Mouse (Mus musculus): ENCODE measurements around the gene Ttc3. TPM values are rescaled to one million over a fixed set of nuclear protein-coding genes. Genes with fewer than 3 reads are reported as not detected.

Ttc3 gene
- total and polyA plus RNA-seq, 3 experiments, result 32.1 to 98.1 (median 88.2) TPM

DNA sequence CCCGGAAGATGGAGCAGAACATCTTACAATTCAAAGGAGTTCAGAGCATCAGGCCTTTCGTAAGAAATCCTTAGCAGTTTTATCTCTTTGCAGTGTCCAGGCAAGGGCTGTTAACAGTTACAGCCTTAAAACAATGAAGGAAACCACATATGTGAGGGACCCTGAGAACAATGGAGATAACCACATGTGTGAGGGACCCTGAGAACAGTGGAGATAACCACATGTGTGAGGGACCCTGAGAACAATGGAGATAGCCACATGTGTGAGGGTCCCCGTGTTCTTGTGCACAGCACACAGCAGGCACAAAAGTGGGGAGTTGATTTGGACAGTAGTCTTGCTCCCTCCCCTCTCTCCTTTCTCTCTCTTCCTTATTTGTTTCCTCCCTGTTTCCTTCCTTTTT lies 12.3 kb upstream of the Ttc3 start:
- DNase-seq, result no peak

DNA sequence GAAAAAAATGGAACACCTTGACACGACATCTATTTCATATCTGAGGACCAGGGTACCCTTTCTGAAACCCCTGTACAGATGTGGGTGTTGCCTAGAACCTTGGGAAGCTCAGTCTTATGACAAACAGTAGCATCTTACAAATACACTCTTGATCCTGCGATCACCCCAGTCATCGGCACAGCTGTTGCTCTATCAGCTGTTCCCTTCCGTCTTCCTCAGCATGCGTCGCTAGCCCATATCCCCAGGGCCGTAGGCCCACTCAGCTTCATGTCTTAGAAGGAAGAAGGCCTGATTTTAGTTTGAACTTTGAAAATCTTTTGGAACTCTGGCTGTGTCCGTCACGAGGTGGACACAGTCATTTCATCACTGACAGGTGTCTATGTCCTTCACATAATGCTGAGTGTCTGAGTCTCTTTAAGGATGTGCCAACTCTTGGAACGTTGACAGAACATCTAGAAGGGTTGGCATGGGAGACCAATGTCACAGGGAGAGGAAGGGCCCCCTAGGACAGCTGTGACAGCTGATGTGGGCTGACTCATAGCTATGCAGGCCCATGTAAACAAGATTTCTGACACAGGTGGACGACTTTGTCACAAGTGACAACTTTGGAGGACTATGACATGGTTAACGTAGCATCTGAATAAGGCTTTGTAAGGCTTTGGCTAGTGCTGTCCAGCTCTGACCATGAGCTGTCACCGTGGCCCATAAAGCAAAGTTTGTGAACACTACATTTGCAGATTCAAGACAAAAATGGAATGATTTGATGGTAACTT lies 9.7 kb upstream of the Ttc3 start:
- peak; percentile 73 for DNase-seq

DNA sequence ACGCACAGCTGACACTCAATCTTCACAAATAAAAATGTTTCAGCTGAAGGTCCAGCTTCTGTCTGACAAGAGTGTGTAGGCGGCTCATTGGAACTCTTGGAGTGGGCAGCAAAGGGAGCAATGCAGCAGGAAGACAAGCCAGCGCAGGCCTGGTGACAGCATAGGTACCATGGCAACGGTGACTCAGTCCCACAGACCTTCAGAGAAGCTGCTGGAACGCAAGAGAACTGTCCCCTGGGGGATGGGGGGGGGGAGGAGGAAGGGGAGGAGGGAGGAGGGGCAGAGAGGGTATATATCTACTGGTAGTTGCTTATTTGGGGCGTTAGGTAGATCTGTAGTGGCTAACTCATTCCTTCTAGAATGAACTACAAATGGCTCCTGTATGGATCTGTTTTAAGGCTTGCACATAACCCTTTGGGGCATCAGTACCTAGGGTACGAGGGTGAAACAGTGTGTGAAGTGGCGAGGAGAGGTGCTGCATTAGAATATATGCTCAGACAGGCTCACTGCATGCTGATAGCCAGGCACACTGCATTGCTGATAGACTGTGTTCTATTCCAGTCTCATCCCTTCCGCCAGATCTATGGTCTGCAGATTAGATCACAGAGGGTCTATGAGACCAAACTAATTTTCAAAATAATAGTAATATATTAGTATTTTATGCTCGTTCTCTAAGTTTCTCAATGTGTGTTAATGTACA lies 8.1 kb upstream of the Ttc3 start:
- DNase-seq, result peak; percentile 93

DNA sequence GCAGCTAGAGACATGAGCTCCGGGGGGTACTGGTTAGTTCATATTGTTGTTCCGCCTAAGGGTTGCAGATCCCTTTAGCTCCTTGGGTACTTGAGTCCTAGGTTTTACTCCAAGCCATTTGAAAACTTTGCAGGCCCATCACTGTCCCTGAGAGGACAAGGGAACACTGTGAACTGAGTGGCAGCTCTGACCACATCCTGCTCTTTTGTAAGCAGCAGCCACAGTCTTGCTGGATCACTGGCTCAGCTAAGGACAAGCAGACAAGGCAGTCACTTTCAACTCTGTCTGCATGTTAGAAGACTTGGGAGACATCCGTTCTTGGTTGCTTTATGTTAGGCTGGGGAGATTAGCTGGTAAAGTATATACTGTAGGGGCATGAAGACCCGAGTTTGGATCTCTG lies 6.6 kb upstream of the Ttc3 start:
- peak; percentile 17 for DNase-seq

DNA sequence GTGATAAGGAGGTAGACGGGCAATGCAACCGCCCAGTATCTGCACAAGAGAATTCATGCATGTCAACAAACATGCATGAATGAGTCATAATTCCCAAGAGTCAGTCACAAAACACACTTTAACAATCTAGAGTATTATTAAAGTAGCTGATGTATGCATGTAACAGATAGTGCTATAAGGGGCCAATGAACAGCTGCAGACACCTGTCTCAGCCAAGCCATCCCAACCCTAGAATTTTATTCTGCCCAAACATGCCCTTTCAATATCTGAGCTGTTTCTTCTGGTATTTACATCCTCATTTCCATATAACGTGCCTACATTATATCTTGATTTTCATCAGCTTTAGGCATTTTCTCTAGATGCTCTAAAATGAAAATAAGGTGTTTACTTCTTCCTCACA lies 5.0 kb upstream of the Ttc3 start:
- DNase-seq, result no peak

DNA sequence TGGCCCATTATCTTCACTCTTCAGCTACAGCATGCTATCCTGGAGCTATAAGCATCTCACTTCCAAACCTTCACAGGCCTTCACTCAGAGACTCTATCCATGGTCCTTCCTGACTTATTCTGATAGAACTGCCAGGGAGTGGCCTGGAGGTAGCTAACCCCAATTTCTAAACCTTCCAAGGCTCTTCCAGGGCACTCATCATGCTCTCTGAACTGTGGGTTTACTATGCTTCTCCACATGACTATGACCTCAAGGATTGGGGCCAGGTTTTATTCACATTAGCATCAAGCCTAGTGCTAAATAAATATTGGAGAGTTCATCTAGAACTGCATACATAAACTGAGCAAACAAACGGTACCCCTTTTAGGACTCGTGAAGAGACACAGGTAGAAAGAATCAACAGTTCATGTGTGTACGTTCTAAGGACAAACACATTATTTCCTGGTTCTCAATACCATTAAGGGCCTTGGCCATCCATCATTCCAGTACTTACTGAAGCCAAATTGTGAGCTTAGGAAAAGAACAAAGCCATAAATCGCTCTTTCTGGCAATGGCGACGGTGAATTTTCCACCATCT lies 734 bp upstream of the Ttc3 start:
- no peak for DNase-seq

DNA sequence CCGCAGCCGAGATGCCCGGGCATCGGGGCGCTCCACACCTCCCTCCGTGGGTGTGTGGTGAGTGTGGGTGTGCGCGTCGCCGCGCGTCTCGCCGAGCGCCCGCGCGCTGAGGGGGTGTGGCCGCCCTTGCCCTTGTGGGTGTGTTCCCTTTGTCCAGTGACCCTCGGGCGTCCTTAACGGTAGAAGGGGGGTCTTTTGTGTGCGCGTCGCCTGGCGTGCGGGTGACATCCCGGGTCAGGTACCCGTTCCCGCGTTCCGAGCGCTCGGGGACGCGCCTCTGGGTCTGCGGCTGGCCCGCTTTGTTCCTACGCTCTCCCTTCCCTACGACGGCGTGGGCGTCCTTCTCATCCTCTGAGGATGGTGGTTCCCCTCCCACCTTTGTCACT lies 490 bp downstream of the Ttc3 start:
- peak; percentile 90 for DNase-seq

DNA sequence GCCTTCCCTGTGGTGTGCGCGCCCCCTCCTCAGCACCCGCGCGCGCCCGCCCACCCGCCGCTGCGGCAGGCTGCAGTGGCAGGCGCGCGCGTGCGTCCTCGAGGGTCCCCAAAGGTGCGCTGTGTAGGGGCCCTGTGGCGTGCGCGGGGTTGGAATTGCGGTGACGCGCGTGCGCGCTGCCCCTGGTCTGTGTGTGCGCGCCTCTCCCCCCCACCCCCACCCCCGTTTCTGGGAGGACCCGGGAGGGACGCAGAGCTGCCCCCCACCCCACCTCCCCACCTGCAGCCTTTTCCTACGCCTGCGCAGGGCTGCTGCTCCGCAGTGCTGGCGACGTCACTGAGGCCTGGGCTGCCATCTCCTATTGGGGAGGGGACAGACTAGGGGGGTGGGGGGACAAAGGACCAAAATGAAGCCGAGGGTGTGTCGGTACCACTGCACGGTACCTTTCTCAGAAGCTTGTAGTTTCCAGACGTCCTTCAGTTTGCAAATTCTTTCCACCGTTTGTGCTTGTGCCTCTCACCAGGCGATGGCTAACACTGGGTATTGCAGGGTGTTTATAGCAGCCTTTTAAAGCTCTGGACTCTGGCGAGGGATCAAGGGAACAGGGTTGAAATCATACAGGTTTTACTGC lies 998 bp downstream of the Ttc3 start, which contains the start of gene Pigp:
Gene Pigp, minus strand, starts transcription at position 542 of the 631 bp plus-strand sequence.
- DNase-seq, result peak; percentile 77

DNA sequence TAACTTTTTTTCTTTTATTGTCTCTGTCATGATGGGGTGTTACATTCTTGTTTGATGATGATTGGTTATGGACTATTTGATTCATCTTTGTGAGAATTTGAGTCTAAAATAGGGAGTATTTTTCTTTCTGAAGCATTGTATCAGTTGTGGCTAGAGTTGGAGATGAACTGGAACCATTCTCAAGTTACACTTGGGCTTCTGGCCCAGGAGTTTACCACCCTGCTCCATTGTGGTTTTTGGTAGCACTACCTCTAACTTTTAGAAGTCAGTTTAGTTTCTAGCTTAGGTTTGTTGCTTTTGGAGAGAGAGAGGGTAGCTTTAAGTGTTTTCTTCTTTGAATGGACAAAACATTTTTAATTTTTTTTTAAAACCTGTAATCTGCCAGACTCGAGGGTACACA lies 9.0 kb downstream of the Ttc3 start:
- DNase-seq, result no peak

DNA sequence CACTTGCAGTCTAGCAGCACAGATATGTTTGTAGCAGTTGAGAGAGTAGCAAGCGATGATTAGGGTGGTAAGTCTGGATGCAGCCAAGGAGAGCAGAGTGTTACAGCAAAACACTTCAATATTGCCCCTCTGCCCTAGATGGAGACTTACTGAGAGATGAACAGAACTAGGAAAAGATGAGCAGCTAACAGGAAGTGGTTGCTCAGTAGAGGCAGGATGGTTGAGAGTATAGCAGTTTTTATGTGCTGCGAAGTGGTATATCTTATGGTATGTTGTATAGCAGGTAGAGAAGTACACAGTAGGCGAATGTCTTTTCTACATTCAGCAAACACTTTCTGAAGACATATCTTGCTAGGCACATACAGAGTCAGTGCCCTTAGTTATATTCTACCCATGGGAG lies 12.9 kb downstream of the Ttc3 start:
- DNase-seq, result no peak

DNA sequence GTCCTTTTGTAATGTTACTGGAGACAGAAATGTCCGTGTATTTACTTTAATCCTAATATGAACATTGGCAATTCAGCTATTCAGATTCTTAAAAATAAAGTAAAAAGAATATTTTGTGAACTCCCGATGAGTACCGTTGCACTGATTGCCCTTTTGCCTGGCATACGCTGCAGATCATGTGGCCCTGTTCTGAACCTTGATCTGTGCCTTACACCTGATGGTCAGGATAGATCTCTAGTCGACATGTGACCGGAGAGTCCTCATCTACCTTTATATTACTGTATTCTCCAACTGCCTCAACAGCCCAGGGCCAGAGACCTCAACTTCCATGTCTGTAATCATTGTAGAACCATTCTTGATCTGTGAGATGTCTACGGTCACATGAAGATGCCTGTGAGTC lies 17.3 kb downstream of the Ttc3 start:
- DNase-seq, result no peak

DNA sequence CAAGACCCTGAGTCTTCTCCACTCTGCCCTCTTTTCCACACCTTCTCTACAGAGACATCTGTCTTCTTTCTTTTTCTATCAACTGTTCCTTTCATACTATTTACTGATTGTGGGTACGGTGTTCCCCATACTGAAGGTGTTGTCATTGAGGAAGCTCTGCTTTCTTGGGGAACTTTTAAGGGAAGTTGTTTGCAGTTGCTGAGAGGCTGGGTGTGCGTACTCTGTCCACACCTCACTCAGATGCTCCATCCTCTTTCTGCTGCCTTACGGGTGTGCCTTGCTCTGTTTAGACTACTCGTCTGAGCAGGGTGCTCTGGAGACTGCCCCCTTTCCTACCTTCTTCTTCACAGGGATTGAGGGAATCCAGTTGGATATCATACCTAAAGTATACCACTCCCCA lies 21.9 kb downstream of the Ttc3 start:
- DNase-seq, result no peak

DNA sequence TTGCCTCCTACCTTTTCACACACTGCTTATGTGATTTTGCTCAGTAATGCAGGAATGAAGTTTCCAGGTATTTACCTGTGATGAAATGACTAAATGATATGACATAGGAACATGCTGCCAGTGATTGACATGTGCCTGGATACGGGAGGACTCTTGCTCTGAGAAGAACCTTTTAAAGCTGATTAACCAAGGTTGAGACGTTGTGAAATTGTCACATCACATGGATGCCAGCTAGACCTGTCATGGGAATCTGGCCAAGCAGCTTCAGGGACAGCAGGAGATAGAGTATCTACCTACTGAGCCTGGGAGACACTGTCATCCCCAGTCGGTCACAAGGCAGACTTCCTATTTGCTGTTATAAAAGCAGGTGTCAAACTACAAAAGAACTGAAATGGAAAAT lies 24.6 kb downstream of the Ttc3 start:
- no peak for DNase-seq

DNA sequence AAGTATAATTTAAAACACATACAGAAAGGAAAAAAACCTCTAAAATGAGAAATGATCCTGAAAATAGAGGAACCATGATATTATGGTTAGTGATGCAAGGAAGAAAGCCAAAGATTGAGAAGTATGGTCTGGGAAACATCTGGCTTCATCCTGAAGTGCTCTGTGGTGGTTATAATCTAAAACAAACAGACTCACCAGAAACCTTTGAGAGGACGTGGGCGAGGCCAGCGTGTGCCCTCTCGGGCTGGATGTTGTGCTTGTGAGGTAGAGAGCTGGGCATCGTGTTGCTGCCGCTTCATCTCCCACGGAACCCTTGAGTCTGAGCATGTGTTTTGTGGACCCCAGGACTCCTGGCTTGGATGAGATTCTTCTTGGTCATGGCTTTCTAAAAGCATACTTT lies 26.2 kb downstream of the Ttc3 start:
- DNase-seq, result no peak

DNA sequence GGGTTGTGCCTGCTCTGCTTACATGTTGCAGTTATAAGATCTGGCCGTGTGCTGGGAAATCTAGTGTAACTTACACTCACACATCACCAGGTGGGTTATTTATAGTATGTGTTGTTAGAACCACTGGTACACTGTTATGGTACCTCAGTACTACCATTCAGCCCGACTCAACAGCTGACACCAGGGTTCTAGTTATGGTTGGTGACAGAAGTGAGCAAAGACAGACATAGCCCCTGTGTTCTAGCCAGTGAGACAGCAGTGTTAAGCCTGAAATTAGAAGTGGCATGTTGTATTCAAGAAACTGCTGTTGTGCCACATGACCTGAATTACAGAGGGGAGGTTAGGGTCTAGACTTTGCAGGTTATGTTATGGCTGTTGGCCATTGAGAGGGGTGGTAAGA lies 28.7 kb downstream of the Ttc3 start:
- DNase-seq, result no peak

DNA sequence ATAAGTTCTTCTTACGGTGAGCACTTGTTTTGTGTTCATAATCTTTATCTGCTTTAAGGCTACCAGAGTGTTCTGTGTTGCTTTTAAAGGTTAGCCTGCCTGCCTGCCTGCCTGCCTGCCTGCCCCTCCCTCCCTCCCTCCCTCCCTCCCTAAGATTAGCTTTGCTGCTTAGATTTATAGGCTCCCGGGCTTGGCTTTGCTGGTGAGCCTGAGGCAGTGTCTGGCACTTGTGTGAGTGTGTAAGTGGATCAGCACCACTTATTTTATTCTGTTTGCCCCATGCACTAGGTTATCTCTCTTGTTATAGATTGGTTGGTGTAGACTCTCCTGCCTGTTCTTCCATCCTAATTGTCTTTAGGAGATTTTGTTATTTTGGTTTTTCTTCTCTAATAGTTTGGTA lies 31.2 kb downstream of the Ttc3 start:
- peak; percentile 17 for DNase-seq

DNA sequence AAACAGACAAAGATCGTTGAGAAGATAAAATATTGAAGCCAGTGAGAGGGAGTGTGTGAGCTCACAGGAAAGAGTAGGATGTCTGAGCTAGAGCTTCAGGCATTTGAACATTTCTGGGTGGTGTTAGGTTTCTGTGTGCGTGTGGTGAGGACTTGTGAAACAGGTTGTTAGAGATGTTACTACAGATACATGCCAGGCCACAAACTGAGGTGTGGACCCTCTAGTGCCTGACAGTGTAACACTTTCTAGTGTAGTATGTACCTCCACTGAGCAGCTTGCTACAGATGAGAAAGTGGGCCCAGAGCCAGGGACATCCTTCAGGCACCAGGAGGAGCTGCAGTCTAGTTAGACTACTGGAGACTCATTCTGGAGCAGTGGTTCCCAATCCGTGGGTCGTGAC lies 31.8 kb downstream of the Ttc3 start:
- peak; percentile 19 for DNase-seq

DNA sequence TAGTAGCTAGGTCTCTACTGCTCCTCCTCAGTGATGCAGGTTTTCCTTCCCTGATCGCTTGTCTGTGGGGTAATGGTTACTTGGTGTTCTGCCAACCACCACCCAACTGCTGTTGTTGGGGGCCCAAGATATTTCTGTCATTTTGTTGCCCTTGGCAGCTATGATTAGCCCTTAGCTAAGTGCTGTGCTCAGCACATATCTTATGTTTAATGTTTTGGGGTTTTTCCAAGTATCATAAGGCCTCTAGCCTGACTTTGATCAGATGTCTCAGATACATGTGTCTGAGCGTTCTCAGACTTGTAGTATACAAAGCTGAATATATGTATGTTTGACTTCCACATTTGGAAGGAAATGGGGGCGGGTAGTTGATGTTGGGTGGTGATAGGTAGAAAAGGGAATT lies 40.9 kb downstream of the Ttc3 start:
- no peak for DNase-seq

DNA sequence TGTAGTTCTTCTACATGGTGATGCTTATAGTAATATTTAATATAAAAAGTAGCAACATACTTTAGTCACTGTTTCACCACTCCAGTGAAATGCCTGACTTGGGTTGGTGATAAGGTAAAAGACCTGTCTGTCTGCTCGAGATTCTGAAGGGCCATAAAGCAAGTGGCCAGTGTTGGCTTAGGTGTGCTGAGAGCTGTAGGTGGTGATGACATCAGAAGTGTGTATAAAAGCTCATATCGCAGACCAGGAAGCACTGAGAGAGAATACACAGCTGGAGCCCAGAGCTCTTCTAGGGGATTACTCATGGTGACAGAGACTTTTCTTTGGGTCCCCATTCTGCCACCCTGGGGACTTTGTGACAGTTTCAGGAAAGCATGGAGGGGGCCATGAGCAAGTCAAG lies 41.8 kb downstream of the Ttc3 start:
- DNase-seq, result no peak

DNA sequence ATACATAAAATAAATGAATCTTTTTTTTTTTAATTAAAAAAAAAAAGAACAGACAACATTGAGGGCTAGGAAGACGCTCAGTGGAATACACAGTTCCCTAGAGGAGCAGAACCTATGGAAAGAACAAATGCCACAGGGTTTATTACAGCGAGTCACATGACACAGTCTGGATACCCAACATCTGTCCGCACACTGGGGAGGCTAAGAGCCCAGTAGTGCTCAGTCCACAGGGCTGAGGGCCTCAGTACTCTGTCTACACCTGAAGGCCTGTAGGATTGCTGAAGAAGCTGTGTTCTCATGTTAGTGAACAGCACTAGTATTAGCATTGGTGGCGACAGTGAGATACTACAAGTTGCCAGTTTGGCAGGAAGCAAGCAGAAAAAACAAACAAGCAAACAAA lies 42.3 kb downstream of the Ttc3 start:
- DNase-seq, result no peak

DNA sequence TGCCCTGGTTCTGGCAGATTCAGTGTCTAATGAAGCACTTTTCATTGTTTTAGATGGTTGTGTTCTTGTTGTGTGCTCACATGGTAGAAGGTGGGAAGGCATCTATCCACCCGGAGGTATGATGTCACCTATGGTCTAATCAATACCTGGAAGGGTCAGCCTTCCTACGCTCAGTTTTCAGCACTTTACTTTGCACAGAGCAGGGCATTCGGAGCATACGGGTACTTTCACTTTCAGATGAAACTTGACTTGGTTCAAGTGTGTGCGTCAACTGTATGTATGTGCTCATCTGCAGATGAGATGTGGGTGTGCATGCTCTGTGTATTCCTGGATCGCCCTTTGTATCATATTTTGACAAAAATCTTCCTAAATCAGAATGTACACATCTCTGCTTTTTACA lies 43.7 kb downstream of the Ttc3 start:
- DNase-seq, result no peak

DNA sequence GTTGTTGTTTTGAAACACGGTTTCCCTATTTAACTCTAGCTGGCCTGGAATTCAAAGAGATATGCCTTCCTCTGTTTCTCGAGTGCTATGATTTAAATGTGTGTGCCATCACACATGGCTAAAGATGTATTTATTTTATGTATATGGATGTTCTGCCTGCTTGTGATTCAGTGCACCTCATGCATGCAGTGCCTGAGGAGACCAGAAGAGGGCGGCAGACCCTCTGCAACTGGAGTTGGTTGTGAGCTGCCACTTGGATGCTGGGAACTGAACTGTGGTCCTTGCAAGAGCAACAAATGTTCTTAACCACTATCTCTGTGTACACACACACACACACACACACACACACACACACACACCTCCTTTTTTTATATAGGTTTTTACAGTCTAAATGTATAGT lies 50.1 kb downstream of the Ttc3 start:
- DNase-seq, result no peak

DNA sequence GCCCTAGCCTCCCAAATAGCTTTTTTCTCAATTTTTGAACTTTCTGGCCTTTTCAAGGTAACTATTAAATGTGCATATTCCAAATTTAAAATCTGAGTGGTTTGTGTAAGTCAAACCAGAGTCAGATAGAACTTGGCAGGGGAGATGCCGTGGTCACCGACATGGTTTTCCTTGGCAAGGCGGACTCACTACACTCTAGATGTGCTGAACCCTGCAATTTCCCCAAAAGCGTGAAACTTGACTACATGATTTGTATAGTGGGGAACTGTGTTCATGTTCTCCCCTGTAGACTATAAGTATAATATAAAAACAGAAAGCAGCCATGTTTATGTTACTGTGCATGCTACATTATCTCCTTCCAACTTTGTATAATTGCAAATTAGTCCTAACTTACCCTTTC lies 58.5 kb downstream of the Ttc3 start:
- DNase-seq, result no peak
